Mouse (Mus musculus) erythroblast, embryonic 14.5 days (primary cell): ENCODE results near the gene Snd1.

ENCODE experiments used
- GATA1 ChIP-seq: IDR thresholded peaks from 2 replicates; pipeline ENCODE4 v1.6.1; 2012; ENCODE audit warnings: low read length, inconsistent platforms, mixed read lengths
- TAL1 ChIP-seq: IDR thresholded peaks from 3 replicates; pipeline ENCODE4 v1.6.1; 2012; ENCODE audit warnings: low read length, inconsistent platforms, mixed read lengths

GRCm38 (mm10) chr6:28965264-28965663 is 490.3 kb downstream of the Snd1 start:
- TF ChIP-seq TAL1 (no peak), GATA1 (no peak)
